Mouse (Mus musculus) G1E-ER4 (cell line): Measurements from ENCODE around the gene Dnaic1. TPM values are rescaled to one million over a fixed set of nuclear protein-coding genes. Genes with fewer than 3 reads are reported as not detected.

ENCODE experiments used
- GATA1 ChIP-seq: IDR thresholded peaks from one replicate; pipeline ENCODE4 v1.8.0; 2012; ENCODE audit warnings: low read length, inconsistent platforms
- polyA plus RNA-seq: library from polyadenylated mRNA; stranded (reverse); fragments of >175 nt; gene quantifications from 2 replicates; pipeline ENCODE4 v1.2.3, GENCODE M21; 2012

The Dnaic1 gene
- polyA plus RNA-seq = not detected in 2 replicates

DNA sequence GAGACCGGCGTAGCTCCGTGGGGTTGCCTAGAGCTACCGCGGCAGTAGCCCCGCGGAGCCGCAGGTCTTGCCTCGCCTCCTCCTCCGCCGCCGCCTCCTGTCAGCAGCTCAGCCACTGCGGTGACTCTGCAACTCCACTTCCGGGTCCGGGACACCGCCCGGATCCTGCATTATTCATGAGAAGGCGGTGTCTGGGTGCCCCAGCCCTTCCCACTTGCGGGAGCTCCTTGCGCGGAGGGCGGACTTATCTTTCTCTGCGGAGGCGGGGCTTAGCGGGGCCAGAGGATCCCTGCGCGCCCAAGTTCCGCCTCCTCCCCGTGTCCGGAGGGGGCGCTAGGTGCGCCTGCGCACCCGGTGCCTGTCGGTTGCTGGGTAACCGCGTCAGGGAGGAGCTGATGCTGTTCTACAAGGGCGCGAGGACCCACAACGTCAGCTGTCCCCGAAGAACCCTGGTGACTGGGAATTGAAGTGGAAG is at the start of gene Dnaic1, which contains the start of gene Fam219a:
Gene Dnaic1, plus strand, starts transcription at position 365 of the 475 bp plus-strand sequence.
Gene Fam219a, minus strand, starts transcription at position 128 of the 475 bp plus-strand sequence.
- no peak for TF ChIP-seq GATA1

DNA sequence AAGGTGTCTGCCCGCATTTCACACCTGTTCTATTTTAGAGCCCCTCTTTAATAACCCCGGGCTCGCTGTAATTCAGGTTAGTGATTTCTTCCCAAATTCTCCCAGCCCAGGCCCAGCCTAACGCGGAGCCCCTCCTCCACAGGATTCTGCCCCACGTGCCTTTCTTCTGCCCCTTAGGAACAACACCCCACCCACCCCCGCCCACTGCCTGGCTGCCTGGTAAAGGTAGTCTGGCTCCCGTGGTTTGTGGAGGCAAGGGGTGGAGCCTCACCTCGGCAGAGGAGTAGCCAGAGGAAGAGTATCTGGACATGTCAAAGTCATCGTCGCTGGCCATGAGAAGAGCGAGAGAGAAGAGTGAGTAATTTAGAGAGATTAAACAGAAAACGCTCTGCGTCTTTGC is 48.9 kb upstream of the Dnaic1 start:
- TF ChIP-seq GATA1 = no peak

GRCm38 (mm10) chr4:41522136-41522535 is 47.4 kb upstream of the Dnaic1 start:
- TF ChIP-seq GATA1 = no peak

- TF ChIP-seq GATA1 = no peak
Observed at GRCm38 (mm10) chr4:41522788-41523187, 46.8 kb upstream of the Dnaic1 start.

- no peak for TF ChIP-seq GATA1
Observed at GRCm38 (mm10) chr4:41523839-41524238, 45.7 kb upstream of the Dnaic1 start.

GRCm38 (mm10) chr4:41524829-41525228 is 44.7 kb upstream of the Dnaic1 start:
- no peak for TF ChIP-seq GATA1

DNA sequence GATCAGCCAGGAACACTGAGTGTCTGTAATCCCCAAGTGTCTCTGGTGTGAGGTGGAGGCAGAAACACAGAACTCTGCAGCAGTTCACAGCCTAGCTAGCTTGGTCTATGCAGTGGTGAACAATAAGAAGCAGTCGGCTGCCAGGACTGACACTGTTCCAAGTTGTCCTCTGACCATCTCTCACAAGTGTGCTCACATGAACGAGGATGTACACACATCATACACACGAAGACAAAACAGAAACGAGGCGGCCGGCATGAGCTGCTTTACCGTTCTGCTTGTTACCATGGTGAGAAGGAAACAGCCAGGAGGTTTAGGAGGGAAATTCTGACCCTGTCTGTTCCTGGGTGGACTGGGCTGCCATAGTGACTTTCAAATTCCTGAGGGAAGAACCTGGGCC is 43.0 kb upstream of the Dnaic1 start:
- TF ChIP-seq GATA1 = no peak

DNA sequence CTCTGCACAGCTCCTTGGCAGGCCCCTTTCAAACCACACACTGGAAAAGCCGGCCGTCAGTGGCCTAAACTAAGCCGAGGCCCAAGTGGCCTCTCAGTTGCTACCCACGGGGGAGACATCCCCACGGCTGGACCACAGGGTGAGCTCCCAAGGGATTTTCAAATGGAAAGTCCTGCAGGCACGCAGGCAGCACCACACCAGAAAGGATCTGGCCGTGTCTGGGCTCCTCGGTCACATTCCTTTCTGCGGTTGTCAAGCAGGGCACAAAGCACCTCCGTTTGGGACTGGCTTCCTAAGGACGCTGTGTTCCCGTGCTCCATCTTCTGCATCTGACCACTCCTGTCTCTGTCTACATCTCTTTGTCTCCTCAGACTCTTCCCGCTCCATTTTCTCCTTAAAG is 42.5 kb upstream of the Dnaic1 start:
- no peak for TF ChIP-seq GATA1

GRCm38 (mm10) chr4:41527996-41528395 is 41.6 kb upstream of the Dnaic1 start:
- TF ChIP-seq GATA1 = no peak

GRCm38 (mm10) chr4:41532420-41532819 is 37.2 kb upstream of the Dnaic1 start:
- TF ChIP-seq GATA1 = no peak

DNA sequence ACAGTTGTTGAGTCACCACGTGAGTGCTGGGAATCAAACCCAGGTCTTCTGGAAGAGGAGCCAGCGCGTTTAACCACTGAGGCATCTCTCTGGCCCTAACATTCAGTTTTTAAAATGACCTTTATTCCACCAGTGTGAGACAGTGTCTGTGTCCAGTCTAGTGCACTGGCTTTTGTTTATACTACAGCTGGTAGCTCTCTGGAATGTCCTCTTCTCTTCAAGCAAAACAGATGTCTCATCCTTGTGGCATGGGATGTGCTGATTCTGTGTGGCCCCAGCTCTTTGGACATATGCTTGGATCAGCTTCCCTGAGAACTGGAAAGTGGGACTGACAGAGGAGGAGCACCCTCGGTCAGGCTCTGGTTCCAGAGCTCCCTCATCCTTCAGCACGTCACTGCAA is 34.7 kb upstream of the Dnaic1 start:
- no peak for TF ChIP-seq GATA1

GRCm38 (mm10) chr4:41542136-41542535 is 27.4 kb upstream of the Dnaic1 start:
- TF ChIP-seq GATA1 = no peak

- TF ChIP-seq GATA1 = no peak
Observed at GRCm38 (mm10) chr4:41545985-41546384, 23.6 kb upstream of the Dnaic1 start.

DNA sequence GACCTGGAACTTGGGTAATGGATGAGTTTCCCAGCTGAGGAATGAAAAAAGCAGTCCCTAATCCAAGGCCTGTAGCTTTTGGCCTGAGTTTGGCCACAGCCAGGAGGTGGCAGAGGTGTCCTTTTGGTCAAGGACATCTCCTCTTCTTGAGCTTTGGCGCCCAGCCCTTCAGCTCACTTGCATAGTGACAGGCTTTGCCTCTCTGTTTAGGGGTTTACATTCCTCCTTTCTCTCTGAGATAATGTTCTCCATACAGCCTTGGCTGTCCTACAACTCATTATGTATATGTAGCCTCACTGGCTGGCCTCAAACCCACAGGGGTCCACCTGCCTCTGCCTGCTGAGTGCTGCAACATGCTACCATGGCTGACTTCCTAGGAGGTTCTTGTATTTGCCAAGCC is 22.5 kb upstream of the Dnaic1 start:
- TF ChIP-seq GATA1 = no peak

GRCm38 (mm10) chr4:41552529-41552928 is 17.0 kb upstream of the Dnaic1 start:
- TF ChIP-seq GATA1 = no peak

DNA sequence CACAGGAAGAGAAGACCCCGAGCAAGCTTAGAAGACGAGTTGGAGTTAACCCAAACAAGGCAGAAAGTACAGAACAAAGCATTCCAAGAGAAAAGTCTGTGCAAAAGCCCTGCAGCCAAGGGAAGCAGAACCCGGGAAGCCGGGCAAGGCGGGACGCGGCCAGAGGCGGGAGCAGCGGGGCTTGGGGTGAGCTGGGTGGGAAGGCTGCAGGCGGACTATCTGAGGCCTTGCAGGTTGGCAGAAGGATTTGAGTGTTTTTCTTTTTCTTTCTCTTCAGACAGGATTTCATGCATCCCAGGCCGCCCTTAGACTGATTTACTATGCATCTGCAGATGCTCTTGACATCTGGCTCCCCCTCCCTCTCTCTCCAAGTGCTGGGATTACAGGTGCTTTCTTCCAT is 16.5 kb upstream of the Dnaic1 start:
- no peak for TF ChIP-seq GATA1

DNA sequence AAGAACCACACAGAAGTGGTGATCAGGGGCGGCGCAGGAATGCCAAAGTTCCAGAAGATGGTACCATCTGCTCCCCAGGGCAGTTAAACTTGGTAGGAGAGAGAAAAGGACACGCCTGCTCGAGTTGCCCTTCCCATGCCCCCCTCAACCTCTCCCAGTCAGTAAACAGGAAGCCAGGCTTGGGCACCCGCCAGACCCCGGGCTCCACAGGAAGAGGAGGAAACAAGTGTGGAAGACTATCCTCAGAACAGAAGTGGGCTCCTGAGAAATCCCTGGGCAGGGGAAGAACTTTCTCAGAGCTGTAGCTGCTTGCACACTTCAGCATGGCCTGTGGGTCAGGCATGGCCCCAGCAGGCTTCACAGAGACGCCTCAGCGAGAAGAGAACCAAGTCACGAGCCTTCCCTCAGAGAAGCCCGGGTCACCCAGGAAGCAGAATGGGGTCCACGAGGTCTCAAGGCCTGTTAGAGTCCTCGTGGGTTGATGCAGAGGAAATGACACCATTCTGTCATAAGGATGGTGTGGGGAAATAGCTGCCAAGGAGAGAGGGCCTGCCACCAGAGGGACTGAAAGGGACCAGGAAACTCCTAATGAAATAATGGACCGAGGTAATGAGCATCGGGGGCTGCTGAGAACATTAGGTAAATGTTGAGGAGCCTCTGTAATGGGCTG is 14.4 kb upstream of the Dnaic1 start:
- no peak for TF ChIP-seq GATA1

DNA sequence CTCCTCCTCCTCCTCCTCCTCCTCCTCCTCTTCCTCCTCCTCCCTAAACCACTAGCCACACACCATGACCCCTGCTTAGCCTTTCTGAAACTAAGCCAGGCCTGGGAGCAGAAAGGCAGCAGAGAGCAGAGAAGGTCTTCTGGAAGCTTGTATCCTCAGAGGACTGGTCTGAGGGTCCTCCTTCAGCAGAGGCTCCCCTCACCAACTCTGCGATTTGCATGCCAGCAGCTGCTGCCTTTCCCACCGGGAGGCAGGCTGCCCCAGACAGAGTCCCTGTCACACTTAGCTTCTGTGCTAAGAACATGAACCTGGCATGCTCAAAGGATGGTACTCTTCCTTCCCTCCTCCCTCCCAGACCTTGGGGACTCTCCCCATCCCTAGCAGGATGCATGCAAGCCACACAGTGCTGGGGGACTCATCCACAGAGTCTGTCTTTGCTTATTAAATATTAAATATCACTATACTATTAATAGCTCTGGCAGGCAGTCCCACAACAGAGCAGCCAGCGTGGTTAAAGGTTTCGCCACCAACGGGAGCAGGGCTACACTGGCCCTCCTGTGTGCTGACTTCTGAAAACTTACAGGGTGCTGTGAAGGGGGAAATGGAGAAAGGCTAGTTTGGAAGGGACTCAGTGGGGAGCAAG is 13.1 kb upstream of the Dnaic1 start:
- TF ChIP-seq GATA1 = no peak
